Mouse (Mus musculus) liver, embryonic 12.5 days (tissue): Measurements from ENCODE around the gene Slc38a9. TPM values are rescaled to one million over a fixed set of nuclear protein-coding genes. Genes with fewer than 3 reads are reported as not detected.

Source experiments
- ATAC-seq: fragments of 200-750 bp; cut with Nextera tagmentation; 2 replicates; pipeline ENCODE4 v1.8.0; 2017; ENCODE audit warnings: moderate number of reproducible peaks, mild to moderate bottlenecking, moderate library complexity
- H3K27ac ChIP-seq: fragments of 300-500 bp; sonication (generic); 2 replicates; pipeline ENCODE4 v1.5.1; 2016; ENCODE audit warnings: mild to moderate bottlenecking
- H3K27me3 ChIP-seq: fragments of 300-500 bp; sonication (generic); replicated peaks from 2 replicates; pipeline ENCODE4 v1.6.1; 2016; ENCODE audit warnings: mild to moderate bottlenecking, moderate library complexity
- H3K36me3 ChIP-seq: fragments of 300-500 bp; sonication (generic); 2 replicates; pipeline ENCODE4 v1.6.1; 2016; ENCODE audit warnings: mild to moderate bottlenecking, moderate library complexity
- H3K4me1 ChIP-seq: fragments of 300-500 bp; sonication (generic); 2 replicates; pipeline ENCODE4 v1.6.1; 2016
- H3K4me2 ChIP-seq: fragments of 300-500 bp; sonication (generic); 2 replicates; pipeline ENCODE4 v1.6.1; 2016; ENCODE audit warnings: mild to moderate bottlenecking, moderate library complexity
- H3K4me3 ChIP-seq: fragments of 300-500 bp; sonication (generic); 2 replicates; pipeline ENCODE4 v1.5.1; 2016; ENCODE audit warnings: mild to moderate bottlenecking, moderate library complexity
- H3K9ac ChIP-seq: fragments of 300-500 bp; sonication (generic); 2 replicates; pipeline ENCODE4 v1.6.1; 2016; ENCODE audit warnings: mild to moderate bottlenecking, moderate library complexity
- H3K9me3 ChIP-seq: fragments of 300-500 bp; sonication (generic); replicated peaks from 2 replicates; pipeline ENCODE4 v1.6.1; 2016; ENCODE audit warnings: mild to moderate bottlenecking, moderate library complexity
- WGBS: fragments of 180-500 bp; shearing (Covaris S2); methylation state at CpG from one replicate; pipeline ENCODE4 v1.1.7; 2016; ENCODE audit not compliant: insufficient replicate concordance; 5-methylcytosine and 5-hydroxymethylcytosine counted together
- polyA plus RNA-seq: library from polyadenylated mRNA; unstranded; fragments of >200 nt; fragmentation: Nextera tagmentation; extraction: Ambion mirVana; gene quantifications from 2 replicates; pipeline ENCODE4 v1.2.1, GENCODE M21; 2016

Slc38a9 gene
- polyA plus RNA-seq, 1 experiment from 2014 or later = 13.6 TPM

DNA sequence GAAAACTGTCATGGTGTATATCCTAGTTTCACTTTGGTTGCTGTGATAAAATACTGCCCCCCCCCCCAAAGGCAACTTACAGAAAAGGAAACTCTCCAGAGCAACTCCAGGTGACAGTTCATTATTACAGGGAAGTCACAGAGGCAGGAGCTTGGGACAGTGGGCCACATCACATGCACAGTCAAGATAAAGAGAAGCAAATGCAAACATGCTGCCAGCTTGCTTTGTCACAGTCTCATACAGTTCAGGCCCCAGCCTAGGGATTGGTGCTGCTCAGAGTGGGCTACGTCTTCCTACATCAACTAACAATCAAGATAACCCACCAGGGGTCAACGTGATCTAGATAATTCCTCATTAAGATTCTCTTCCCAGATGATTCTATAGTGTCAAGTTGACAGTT is 89.3 kb downstream of the Slc38a9 start:
- Histone ChIP-seq H3K36me3 (no peaks in the 10 kb centered on the region), H3K4me3 (no peak overlapping the region), H3K27ac (peak overlapping the region; percentile 95), H3K4me2 (peak overlapping the region; percentile 63), H3K9me3 (no peaks in the 10 kb centered on the region), H3K4me1 (peaks cover 87% of the 10 kb centered on the region), H3K9ac (peak overlapping the region; percentile 70), H3K27me3 (no peaks in the 10 kb centered on the region)
- no peak for ATAC-seq
- WGBS = 77% methylated on average over 2 of the region's 2 CpGs

DNA sequence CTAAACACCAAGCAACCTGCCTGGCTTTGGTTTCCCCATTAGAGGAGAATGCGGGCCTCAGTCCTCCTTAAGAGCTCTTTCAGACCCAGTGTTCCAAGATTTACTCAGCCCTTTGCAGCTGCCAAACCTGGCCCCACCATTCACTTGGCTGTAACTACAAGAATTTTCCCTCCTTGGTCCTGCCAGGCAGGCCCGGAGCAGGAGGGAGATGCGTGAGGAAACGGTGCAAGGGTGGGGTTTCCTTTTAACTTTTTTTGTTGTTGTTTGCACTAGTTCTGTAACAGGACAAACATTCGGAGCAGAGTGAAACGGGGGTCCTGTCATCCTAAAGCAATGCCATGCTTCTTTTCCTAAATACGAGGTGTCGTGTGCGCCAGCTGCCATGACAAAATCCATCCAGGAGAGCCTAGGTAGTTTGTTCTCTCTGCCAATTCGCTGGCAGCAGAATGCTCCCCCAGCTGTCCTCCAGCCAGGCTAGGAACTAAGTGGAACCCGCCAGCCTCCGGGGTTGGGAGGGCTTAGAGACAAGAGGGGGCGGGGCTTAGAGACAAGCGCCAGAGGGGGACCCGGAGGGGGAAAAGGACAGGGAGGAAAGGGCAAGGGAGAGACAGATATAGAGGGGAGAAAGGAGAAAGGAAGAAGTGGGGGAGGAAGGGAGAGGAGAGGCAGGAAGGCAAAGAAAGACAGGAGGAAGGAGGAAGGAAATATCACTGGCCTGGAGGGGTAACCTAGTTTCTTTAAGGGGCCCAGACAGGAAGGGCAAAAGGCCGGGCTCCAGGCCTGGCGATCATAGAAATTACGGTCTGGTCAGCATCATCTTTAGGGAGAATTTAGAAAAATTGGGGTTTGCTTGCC is 91.1 kb downstream of the Slc38a9 start:
- WGBS = 13% methylated on average over 18 of the region's 18 CpGs
- H3K9ac ChIP-seq = peak overlapping the region; percentile 70

DNA sequence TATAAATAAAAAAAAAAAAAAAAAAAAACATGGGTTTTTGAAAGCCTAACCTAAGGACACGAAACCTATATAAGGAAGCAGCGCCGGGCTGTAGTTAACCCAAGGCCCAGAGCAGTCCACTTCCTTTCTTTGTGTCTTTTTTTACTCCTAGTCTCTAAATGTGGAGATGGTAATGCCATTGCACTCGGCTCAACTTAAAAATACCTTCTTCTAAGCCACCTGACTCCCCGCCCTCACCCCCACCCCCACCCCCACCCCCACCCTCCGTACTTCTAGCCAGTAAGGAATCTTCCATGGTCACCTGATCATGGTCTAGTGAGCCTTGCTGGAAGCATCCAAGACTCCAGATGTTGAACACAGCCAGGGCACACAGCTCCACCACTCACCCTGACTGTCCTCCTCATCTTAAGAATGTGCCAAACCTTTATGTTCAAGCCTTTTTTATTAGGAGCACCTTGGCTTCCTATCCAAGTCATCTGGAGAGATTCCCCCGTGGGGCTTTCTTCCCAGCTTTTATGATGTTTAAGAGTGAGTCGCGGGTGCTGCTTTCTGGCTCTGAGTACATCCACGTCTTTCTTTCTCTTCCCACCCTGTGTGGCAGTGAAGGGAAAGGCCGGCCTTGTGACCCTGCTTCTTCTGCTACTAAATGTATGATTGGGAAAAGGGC is 91.9 kb downstream of the Slc38a9 start:
- Histone ChIP-seq H3K27ac (peak overlapping the region; percentile 95), H3K27me3 (0 out of 2 replicates have a peak, but pooled peaks cover 3% of the 10 kb centered on the region), H3K4me1 (peaks cover 65% of the 10 kb centered on the region), H3K9me3 (no peaks in the 10 kb centered on the region), H3K36me3 (no peaks in the 10 kb centered on the region), H3K9ac (peak overlapping the region; percentile 70; the same call in 1 of the 2 replicates), H3K4me2 (peak overlapping the region; percentile 66), H3K4me3 (peak overlapping the region; percentile 38; the same call in 1 of the 2 replicates)
- ATAC-seq = no peak
- WGBS = 55% methylated on average over 11 of the region's 11 CpGs

More for the DNA sequence above, 91.1 kb downstream of the Slc38a9 start:
- no peaks in the 10 kb centered on the region for H3K27me3 ChIP-seq
- H3K27ac ChIP-seq = peak overlapping the region; percentile 95
- no peaks in the 10 kb centered on the region for H3K36me3 ChIP-seq
- H3K9me3 ChIP-seq = no peaks in the 10 kb centered on the region
- peak; percentile 68 for ATAC-seq
- peak overlapping the region; percentile 38 for H3K4me3 ChIP-seq
- peaks cover 73% of the 10 kb centered on the region for H3K4me1 ChIP-seq
- H3K4me2 ChIP-seq = peak overlapping the region; percentile 66

DNA sequence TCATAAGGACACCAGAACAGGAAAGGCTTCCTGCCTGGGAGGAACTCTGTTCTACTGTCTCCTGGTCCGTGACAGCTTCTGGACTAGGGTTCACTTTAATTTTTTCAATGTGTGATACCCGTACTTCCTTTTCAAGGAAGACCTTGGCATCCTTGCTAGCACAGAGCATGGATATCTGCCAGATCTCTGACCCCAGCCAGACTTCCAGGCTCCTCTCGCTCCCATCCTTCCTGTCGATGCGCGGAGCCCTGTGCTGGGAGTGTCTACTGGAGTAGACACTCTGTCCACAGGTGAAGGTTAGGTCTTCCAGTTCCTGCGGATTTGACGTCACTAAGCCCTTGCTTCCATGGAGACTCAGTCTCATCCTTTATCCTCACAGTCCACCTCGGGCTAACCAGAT is 93.0 kb downstream of the Slc38a9 start:
- no peak for ATAC-seq
- Histone ChIP-seq H3K27ac (peak overlapping the region; percentile 3), H3K4me1 (peaks cover 54% of the 10 kb centered on the region), H3K36me3 (no peaks in the 10 kb centered on the region), H3K9ac (no peak overlapping the region), H3K4me2 (no peak overlapping the region), H3K4me3 (no peak overlapping the region), H3K27me3 (0 out of 2 replicates have a peak, but pooled peaks cover 6% of the 10 kb centered on the region), H3K9me3 (no peaks in the 10 kb centered on the region)
- 73% methylated on average over 9 of the region's 9 CpGs for WGBS

DNA sequence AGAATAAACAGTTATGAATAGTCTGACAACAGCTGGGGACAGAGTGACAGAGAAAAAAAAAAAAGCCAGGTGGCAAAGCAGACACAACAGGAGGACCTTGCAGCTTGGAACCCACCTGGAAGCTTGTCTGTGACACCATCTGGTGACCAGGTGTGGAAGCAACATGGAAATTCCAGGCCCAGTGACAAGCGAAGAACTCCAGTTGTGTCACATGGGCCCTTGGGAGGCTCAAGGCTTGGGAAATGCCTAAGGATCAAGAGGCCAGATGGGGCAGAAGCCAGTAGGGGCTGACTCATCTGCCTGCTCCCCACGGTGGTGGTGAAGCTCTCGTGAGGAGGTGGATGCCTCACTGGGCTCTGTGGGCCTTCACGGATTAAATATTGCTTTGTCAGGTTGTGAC is 94.3 kb downstream of the Slc38a9 start:
- no peak overlapping the region for H3K4me2 ChIP-seq
- ATAC-seq = no peak
- H3K9me3 ChIP-seq = no peaks in the 10 kb centered on the region
- WGBS = 50% methylated on average over 4 of the region's 4 CpGs
- H3K4me3 ChIP-seq = no peak overlapping the region
- H3K9ac ChIP-seq = no peak overlapping the region
- no peaks in the 10 kb centered on the region for H3K36me3 ChIP-seq
- H3K4me1 ChIP-seq = peaks cover 49% of the 10 kb centered on the region
- H3K27ac ChIP-seq = no peak overlapping the region
- H3K27me3 ChIP-seq = 0 out of 2 replicates have a peak, but pooled peaks cover 6% of the 10 kb centered on the region

DNA sequence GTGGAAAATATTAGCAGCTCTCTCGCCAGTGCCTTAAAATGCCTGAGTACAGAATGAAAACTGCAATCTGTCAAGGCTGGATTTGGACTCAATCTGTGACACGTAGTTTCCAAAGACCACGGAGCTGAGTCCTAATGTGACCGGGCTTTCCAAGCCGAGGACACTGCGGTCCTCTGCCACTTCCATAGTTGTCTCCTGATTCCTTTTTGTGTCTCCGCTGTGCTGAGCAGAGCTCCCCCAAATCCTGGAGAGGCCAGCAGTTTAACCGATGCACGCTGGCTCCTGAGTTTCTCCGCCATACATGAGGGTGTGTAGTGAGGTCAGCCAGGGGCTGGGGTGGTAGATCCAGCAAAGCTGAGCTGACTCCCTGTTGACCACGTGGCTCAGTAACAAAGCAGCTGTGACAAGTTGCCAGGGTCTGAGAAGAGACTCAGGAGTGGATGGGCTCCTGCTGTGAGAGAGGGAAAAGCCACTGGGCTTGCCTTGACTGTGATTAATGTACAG is 95.0 kb downstream of the Slc38a9 start:
- H3K27me3 ChIP-seq = 0 out of 2 replicates have a peak, but pooled peaks cover 8% of the 10 kb centered on the region
- no peak overlapping the region for H3K9ac ChIP-seq
- no peak overlapping the region for H3K4me3 ChIP-seq
- H3K4me2 ChIP-seq = no peak overlapping the region
- no peak for ATAC-seq
- H3K27ac ChIP-seq = no peak overlapping the region; the same call in 1 of the 2 replicates
- WGBS = 67% methylated on average over 11 of the region's 11 CpGs
- no peaks in the 10 kb centered on the region for H3K9me3 ChIP-seq
- H3K36me3 ChIP-seq = no peaks in the 10 kb centered on the region
- H3K4me1 ChIP-seq = peaks cover 48% of the 10 kb centered on the region

DNA sequence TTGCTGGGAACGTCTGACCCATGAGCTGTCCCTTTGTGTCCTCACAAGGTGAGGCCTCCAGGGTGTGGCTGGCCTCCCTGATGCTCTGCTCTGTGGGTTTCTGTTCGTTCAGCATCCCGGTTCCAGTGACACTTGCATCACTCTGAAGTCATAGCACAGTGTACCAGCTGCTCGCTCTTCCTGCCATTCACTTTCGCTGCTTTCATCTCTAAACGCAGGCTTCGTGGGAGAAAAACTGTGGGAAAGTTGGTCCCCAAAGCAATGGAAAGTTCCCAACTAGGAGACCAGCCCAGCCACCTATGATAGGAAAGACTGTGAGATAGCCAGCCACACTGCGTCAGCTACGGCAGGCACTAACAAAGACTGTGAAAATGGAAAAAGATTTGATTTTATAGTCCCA is 96.8 kb downstream of the Slc38a9 start:
- no peak overlapping the region for H3K4me2 ChIP-seq
- 0 out of 2 replicates have a peak, but pooled peaks cover 13% of the 10 kb centered on the region for H3K27me3 ChIP-seq
- no peaks in the 10 kb centered on the region for H3K36me3 ChIP-seq
- H3K9me3 ChIP-seq = no peaks in the 10 kb centered on the region
- 75% methylated on average over 9 of the region's 9 CpGs for WGBS
- ATAC-seq = no peak
- no peak overlapping the region for H3K9ac ChIP-seq
- no peak overlapping the region for H3K27ac ChIP-seq
- peaks cover 39% of the 10 kb centered on the region for H3K4me1 ChIP-seq
- no peak overlapping the region for H3K4me3 ChIP-seq

DNA sequence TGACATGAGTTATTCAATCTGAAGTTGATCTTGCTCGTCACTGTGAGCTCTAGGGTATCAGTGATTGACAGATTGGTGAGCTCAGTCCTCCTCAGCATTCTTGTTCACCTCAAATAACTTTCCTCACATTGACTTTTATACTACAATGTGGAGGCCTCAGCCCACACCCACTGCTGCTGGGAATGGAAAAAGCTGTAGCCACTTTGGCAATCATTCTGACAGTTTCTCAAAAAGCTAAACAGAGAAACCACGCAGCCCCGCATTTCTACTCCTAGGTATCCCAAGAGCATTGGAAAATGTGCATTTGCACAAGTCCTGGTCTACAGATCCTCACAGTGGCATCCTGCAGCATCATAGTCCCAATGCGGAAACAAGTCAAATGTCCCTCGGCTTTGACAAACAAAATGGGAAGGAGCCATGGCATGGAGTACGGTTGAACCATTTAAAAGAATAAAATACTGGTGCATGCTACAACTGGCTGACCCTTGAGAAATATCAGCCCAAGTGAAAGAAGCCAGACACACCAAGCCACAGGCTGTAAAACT is 98.1 kb downstream of the Slc38a9 start:
- no peak overlapping the region for H3K4me2 ChIP-seq
- no peak overlapping the region for H3K9ac ChIP-seq
- ATAC-seq = no peak
- H3K27ac ChIP-seq = no peak overlapping the region; the same call in 1 of the 2 replicates
- 0 out of 2 replicates have a peak, but pooled peaks cover 13% of the 10 kb centered on the region for H3K27me3 ChIP-seq
- WGBS = 80% methylated on average over 6 of the region's 6 CpGs
- no peak overlapping the region for H3K4me3 ChIP-seq
- no peaks in the 10 kb centered on the region for H3K9me3 ChIP-seq
- H3K4me1 ChIP-seq = peaks cover 33% of the 10 kb centered on the region
- no peaks in the 10 kb centered on the region for H3K36me3 ChIP-seq

DNA sequence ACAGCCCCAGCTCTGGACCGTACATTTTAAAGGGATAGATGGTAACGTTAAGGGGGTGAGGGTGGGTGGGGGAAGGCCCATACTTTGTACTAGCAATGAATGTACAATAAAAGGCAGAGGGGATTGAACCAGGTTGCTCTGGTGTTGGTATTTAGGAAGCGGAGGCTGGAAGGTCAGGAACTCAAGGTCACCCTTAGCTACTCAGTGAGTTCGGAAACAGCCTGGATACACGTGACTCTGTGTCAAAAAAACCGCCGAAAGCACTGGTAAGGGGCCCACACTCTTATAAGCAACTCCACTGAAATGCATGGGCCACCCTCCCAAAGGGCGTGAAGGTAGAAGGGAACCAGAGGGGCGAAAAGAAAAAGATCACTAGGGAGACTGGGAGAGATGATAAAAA is 98.8 kb downstream of the Slc38a9 start:
- Histone ChIP-seq H3K4me2 (no peak overlapping the region), H3K9me3 (no peaks in the 10 kb centered on the region), H3K36me3 (no peaks in the 10 kb centered on the region), H3K4me3 (no peak overlapping the region), H3K9ac (peak overlapping the region; percentile 13; the same call in 1 of the 2 replicates), H3K27me3 (0 out of 2 replicates have a peak, but pooled peaks cover 18% of the 10 kb centered on the region), H3K27ac (no peak overlapping the region), H3K4me1 (peaks cover 40% of the 10 kb centered on the region)
- ATAC-seq = no peak
- 66% methylated on average over 9 of the region's 9 CpGs for WGBS

DNA sequence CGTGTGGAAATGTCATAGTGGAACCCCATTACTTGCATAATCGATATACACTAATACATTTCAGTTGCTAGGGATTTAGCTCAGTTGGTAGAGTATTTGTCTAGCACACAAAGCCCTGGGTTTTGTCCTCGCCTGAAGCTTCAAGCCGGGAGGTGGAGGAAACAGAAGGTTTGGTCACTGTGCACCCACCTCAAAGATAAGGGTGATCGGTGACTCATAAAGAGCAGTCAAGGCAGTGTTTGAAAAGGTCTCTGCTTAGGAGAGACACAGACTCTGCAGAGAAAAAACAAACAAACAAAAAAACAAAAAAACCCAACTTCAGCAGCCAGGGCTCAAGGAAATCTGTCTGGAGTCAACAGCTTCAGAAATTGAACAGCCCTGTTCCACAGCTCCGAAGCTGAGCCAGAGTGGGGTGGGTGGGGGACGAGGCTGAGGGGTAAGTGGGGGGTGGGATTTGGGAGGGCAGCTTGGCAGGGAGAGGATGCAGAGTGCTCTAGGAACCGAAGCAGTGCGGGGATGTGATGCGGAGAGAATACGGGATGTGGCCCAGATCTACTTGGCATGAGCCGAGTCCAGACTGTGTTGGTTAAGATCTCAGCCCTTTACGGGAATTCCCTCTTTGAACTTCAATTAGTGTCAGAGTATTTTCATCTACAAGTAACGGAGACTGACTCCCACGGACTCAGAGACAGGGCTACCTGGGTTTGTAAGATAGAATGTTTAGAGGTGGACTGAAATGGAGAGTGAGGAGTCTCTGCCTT is 99.4 kb downstream of the Slc38a9 start:
- ATAC-seq = no peak
- Histone ChIP-seq H3K27ac (no peak overlapping the region), H3K9me3 (no peaks in the 10 kb centered on the region), H3K36me3 (no peaks in the 10 kb centered on the region), H3K4me1 (peaks cover 38% of the 10 kb centered on the region), H3K4me3 (no peak overlapping the region), H3K9ac (no peak overlapping the region), H3K27me3 (0 out of 2 replicates have a peak, but pooled peaks cover 18% of the 10 kb centered on the region), H3K4me2 (no peak overlapping the region)
- WGBS = 53% methylated on average over 15 of the region's 15 CpGs

DNA sequence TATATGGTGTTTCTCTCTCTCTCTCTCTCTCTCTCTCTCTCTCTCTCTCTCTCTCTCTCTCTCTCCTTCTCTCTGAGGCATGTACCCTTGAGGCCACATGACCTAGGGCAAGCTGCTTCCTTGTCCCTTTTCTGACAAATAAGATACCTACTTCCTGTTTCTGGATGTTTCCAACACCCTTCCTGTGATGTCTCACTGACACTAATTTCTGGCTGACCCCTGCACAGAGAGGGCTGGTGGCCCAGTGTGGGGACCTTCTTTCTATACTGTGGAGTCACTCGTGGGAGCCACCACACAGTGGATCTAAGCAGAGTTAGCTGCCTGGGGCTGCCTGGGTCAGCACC is 100.0 kb downstream of the Slc38a9 start:
- no peak overlapping the region for H3K4me3 ChIP-seq
- H3K9me3 ChIP-seq = no peaks in the 10 kb centered on the region
- 0 out of 2 replicates have a peak overlapping the region, but pooled peaks have one; percentile 39 for H3K9ac ChIP-seq
- H3K27ac ChIP-seq = no peak overlapping the region
- no peak for ATAC-seq
- H3K4me2 ChIP-seq = no peak overlapping the region
- WGBS = 5% methylated on average over 1 of the region's 1 CpGs
- H3K4me1 ChIP-seq = peaks cover 36% of the 10 kb centered on the region
- no peaks in the 10 kb centered on the region for H3K36me3 ChIP-seq
- 0 out of 2 replicates have a peak, but pooled peaks cover 18% of the 10 kb centered on the region for H3K27me3 ChIP-seq
